Mouse (Mus musculus) gastrocnemius, adult 2 months (tissue): ENCODE data around the gene 1700020N15Rik. TPM values are rescaled to one million over a fixed set of nuclear protein-coding genes. Genes with fewer than 3 reads are reported as not detected.
"Not testable (repeated sequence)": the region's sequence is repeated elsewhere in the genome, so short reads cannot be mapped to it uniquely, and the experiment has no call there.

Experiments used
- DNase-seq: peaks from one replicate; pipeline ENCODE4 v3.0.0; 2022
- H3K27ac ChIP-seq: fragments of 200-600 bp; 2 replicates; pipeline ENCODE4 v1.8.1; 2022; ENCODE audit warnings: mild to moderate bottlenecking
- H3K4me3 ChIP-seq: fragments of 200-600 bp; 2 replicates; pipeline ENCODE4 v1.8.1; 2022; ENCODE audit warnings: mild to moderate bottlenecking, moderate library complexity
- CTCF ChIP-seq: fragments of 200-600 bp; IDR thresholded peaks from 2 replicates; pipeline ENCODE4 v1.8.1; 2022; ENCODE audit warnings: antibody characterized with exemption, mild to moderate bottlenecking, moderate library complexity
- intact Hi-C: fragments of 180-260 bp; cut with DNase I; formaldehyde crosslinking; loops from one replicate; pipeline ENCODE4 v1.15.1; 2025
- long read RNA-seq, 2 experiments: library from polyadenylated mRNA; stranded (forward); transcript quantifications; one replicate each; pipeline ENCODE4 v2.0.0; 2021
- total RNA-seq, 2 experiments: library from RNA; stranded (reverse); gene quantifications; 2 replicates each; pipeline ENCODE4 v1.2.3; 2021

The 1700020N15Rik gene
- total RNA-seq = not detected
- long read RNA-seq, experiment 1 = 0 reads
- long read RNA-seq, experiment 2 = 0 reads

DNA sequence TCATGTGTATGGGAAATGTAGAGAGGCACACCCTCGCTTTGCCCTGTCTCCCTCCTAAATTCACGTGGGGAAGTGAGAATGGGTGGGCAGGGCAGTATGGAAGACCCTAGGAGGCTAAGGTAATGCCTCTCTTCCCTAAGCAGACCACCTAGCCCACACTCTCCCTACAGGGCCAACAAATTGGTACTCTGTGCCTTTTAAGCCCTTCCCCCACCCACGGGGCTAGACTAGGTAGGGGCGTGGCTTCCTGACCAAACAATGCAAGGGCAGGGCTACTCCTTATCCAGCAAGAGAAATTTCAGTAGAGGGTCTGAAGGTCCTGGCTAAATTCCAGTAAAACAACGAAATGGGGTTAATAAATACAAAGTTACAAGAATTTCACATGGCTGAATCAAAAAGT is at the start of gene 1700020N15Rik:
Gene 1700020N15Rik, plus strand, starts transcription at position 301 of the 400 bp plus-strand sequence.
- intact Hi-C loops, H3K4me3 ChIP-seq, H3K27ac ChIP-seq, DNase-seq: not testable (repeated sequence)

DNA sequence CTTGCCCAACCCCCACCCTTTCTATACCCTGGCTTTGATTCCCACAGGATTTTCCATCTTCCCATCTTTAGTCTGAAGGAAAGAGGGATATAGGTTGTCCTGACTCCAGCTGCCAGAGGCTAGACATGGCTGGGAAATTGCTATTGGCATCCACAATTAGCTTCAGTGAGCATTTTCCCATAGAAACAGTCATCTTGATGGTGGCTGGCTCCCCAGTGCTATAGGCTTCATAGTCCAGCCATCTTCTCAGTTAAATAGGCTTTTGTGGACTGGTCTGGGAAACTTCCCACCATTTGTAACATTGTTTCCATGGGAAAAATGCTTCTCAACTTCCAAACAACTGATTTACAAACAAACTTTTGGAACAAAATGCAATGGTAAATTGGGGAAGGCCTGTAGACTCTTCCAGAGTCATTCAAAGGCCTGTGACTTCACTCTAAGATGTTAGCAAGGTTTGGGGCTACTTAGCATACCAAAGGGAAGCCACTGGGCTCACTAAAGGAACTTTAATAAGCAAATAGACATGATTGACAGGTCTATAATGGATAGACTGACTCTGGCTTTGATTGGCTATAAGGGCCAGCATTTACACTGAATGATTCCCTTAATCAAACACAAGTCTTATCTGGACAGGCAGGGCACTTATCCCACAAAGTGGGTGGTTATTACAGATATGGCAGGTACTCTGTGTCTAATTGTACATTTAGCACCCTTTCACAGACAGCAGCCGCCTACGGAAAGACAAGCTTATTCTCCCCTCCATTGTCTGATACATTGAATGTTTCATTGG is 31.9 kb downstream of the 1700020N15Rik start:
- intact Hi-C loops = no loop called here
- no peak for DNase-seq
- TF ChIP-seq CTCF = no peak
- Histone ChIP-seq H3K4me3 (no peak overlapping the region), H3K27ac (no peak overlapping the region)
